Mouse (Mus musculus) forebrain, embryonic 16.5 days (tissue): ENCODE measurements around the gene Cox4i2. TPM values are rescaled to one million over a fixed set of nuclear protein-coding genes. Genes with fewer than 3 reads are reported as not detected.
A peak's percentile ranks its signal among the peaks of the same experiment; 100 is the strongest.

Experiments
- ATAC-seq: fragments of 200-750 bp; cut with Nextera tagmentation; 2 replicates; pipeline ENCODE4 v1.8.0; 2017; ENCODE audit warnings: mild to moderate bottlenecking, moderate library complexity
- H3K27ac ChIP-seq: fragments of 300-500 bp; sonication (generic); 2 replicates; pipeline ENCODE4 v1.5.1; 2014; ENCODE audit warnings: low read length, control low read depth
- H3K27me3 ChIP-seq: fragments of 300-500 bp; sonication (generic); replicated peaks from 2 replicates; pipeline ENCODE4 v1.6.1; 2014; ENCODE audit warnings: low read length; ENCODE audit not compliant: control insufficient read depth, insufficient read depth
- H3K36me3 ChIP-seq: fragments of 300-500 bp; sonication (generic); 2 replicates; pipeline ENCODE4 v1.6.1; 2014; ENCODE audit not compliant: control insufficient read depth, insufficient read depth
- H3K4me1 ChIP-seq: fragments of 300-500 bp; sonication (generic); replicated peaks from 2 replicates; pipeline ENCODE4 v1.6.1; 2014; ENCODE audit warnings: low read length; ENCODE audit not compliant: control insufficient read depth, insufficient read depth
- H3K4me2 ChIP-seq: fragments of 300-500 bp; sonication (generic); 2 replicates; pipeline ENCODE4 v1.6.1; 2014; ENCODE audit warnings: mild to moderate bottlenecking, low read length, control low read depth
- H3K4me3 ChIP-seq: fragments of 300-500 bp; sonication (generic); replicated peaks from 2 replicates; pipeline ENCODE4 v1.5.1; 2014; ENCODE audit warnings: mild to moderate bottlenecking, low read length, control low read depth
- H3K9ac ChIP-seq: fragments of 300-500 bp; sonication (generic); replicated peaks from 2 replicates; pipeline ENCODE4 v1.6.1; 2014; ENCODE audit warnings: low read depth, low read length, control low read depth
- H3K9me3 ChIP-seq: fragments of 300-500 bp; sonication (generic); 2 replicates; pipeline ENCODE4 v1.6.1; 2016; ENCODE audit warnings: low read length; ENCODE audit not compliant: control insufficient read depth
- WGBS: fragments of 180-500 bp; shearing (Covaris S2); extraction: QIAGEN DNeasy Blood & Tissue Kit; methylation state at CpG from one replicate; pipeline ENCODE4 v1.1.7; 2014; 5-methylcytosine and 5-hydroxymethylcytosine counted together
- polyA plus RNA-seq: library from polyadenylated mRNA; unstranded; fragments of >200 nt; fragmentation: Nextera tagmentation; extraction: Ambion mirVana; gene quantifications from 2 replicates; pipeline ENCODE4 v1.2.1, GENCODE M21; 2015

Gene Cox4i2
- 4.7 and 6.0 TPM in 2 replicates for polyA plus RNA-seq

DNA sequence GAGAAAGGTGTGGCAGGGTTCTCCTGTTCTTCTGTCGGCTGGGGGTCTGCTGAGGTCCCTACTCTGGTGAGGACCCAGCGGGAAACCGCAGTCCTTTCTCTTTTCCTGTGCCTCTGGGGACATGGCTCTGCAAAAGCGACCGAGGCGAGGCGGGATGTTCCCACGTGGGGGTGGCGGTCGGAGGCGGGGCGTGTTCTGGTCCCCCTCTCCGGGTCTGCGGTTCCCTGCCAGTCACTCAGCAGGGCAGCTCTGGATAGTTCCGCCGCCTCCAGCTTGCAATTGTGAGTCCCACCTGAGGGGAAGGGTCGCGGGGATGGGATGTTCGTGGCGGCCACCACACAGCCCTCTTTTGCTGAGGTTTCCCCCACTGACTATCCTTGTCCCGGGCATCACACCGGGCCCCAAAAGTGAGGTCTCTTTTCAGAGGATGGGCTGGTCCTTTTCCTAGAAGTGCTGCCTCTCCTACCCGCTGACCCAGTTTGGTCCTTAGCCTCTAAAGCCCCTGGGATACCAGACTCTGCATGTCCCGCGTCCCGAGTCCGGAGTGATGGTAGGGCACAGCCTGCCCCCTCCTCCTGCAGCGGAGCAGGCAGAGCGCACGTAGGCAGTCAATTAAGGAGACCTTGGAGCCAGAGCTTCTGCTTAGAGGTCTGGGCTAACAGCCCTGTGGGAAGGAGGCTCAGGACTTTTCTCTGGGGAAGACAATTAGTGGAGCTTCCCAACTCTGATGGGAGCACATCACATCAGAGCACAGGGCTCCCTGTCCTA is at the start of gene Cox4i2:
Cox4i2 (plus strand) TSS at position 230 of the 768 bp plus-strand sequence.
- Histone ChIP-seq H3K4me2 (peak within 1 kb of the TSS; percentile 42), H3K36me3 (no peaks in the 10 kb centered on the region), H3K27me3 (no peaks in the 10 kb centered on the region), H3K9me3 (no peaks in the 10 kb centered on the region), H3K27ac (no peak within 1 kb of the TSS), H3K4me1 (peaks cover 12% of the 10 kb centered on the region; the same call in 1 of the 2 replicates), H3K4me3 (no peak within 1 kb of the TSS; the same call in 1 of the 2 replicates), H3K9ac (no peak within 1 kb of the TSS; the same call in 1 of the 2 replicates)
- ATAC-seq: no peak; the same call in 1 of the 2 replicates
- 3% methylated on average over 30 of the region's 30 CpGs for WGBS

DNA sequence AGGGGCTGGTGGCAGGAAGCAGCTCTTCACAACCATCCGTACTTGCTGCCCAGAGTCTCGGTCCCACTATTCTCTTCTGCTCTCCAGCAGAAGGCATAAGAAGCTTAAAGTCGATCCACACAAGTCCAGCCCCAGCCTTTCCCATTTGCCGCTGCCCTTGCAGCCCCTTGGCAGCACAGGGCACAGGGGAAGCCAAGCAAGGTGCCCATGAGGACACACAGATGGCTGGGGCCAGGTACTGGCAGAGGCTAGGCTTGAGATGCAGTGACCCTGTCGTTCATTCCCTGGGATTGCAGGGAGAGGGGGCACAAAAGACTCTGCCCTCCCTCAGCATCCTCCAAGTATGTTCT is 49.7 kb upstream of the Cox4i2 start:
- peaks cover 29% of the 10 kb centered on the region for H3K36me3 ChIP-seq
- no peak overlapping the region for H3K4me2 ChIP-seq
- H3K27me3 ChIP-seq: no peaks in the 10 kb centered on the region
- whole genome bisulfite sequencing: 89% methylated on average over 5 of the region's 5 CpGs
- H3K4me3 ChIP-seq: no peak overlapping the region
- H3K4me1 ChIP-seq: peaks cover 15% of the 10 kb centered on the region
- no peaks in the 10 kb centered on the region for H3K9me3 ChIP-seq
- no peak overlapping the region for H3K9ac ChIP-seq
- no peak overlapping the region for H3K27ac ChIP-seq
- no peak for ATAC-seq

DNA sequence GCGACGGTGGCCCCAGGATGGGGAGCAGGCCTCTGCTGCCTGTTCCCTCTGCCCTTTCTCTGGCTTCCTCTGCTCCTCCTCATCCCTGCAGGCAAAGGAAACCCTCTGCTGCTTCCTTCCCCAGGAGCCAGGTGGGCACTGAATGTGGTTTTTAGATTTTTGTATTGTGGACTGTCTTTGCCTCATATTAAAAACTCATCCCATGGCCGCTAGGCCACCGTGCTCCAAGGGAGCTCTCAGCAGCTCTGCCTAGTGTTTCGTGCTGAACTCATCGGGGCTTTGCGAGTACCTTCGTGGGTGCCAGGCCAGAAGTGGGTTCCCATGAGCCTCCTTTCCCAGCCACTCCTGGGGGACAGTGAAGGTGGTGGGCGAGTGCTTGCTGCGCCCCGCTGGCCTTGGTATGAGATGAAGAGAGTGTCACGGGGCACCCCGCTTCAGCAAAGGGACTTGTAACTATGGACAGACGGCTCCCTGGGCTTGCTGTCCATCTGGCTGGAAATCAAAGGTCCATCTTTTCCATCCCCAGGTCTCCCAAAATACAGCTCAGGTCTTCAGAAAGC is 49.1 kb upstream of the Cox4i2 start:
- no peak overlapping the region for H3K27ac ChIP-seq
- no peak overlapping the region for H3K4me2 ChIP-seq
- no peak overlapping the region for H3K4me3 ChIP-seq
- no peak for ATAC-seq
- H3K4me1 ChIP-seq: peaks cover 15% of the 10 kb centered on the region
- WGBS: 88% methylated on average over 14 of the region's 14 CpGs
- no peaks in the 10 kb centered on the region for H3K27me3 ChIP-seq
- H3K9me3 ChIP-seq: no peaks in the 10 kb centered on the region
- no peak overlapping the region for H3K9ac ChIP-seq
- peaks cover 27% of the 10 kb centered on the region for H3K36me3 ChIP-seq

DNA sequence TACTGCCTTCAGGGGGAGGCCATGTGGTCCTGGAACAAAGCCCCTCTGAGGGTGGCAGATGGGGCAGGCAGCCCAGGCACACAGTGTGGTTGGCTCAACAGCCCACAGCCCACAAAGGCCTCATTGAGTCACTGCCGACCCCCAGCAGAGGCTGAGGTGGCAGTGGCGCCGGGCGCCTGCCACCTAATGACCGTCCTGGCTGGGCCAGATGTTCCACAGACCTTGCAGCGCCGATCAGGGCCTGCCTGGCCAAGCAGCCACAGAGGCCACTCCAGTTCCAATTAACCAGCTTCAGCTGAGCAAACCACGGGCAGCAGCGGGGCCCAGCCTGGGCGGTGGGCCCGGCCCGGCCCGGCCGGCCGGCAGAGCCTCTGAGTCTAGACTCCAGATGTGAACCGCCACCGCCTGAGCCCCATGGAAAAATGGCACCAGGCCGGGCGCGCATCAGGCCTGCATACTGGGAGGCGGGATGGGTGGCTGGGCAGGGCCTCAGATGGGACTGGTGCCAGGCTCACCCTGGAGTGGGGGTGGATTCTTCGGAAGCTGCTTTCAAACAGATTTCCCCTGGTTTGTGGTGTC is 47.9 kb upstream of the Cox4i2 start:
- Histone ChIP-seq H3K9me3 (no peaks in the 10 kb centered on the region), H3K36me3 (peaks cover 19% of the 10 kb centered on the region), H3K27ac (peak overlapping the region; percentile 54; the same call in 1 of the 2 replicates), H3K4me3 (no peak overlapping the region), H3K4me1 (peaks cover 15% of the 10 kb centered on the region), H3K4me2 (no peak overlapping the region), H3K9ac (no peak overlapping the region; the same call in 1 of the 2 replicates), H3K27me3 (no peaks in the 10 kb centered on the region)
- ATAC-seq: peak; percentile 66
- WGBS: 61% methylated on average over 22 of the region's 22 CpGs

DNA sequence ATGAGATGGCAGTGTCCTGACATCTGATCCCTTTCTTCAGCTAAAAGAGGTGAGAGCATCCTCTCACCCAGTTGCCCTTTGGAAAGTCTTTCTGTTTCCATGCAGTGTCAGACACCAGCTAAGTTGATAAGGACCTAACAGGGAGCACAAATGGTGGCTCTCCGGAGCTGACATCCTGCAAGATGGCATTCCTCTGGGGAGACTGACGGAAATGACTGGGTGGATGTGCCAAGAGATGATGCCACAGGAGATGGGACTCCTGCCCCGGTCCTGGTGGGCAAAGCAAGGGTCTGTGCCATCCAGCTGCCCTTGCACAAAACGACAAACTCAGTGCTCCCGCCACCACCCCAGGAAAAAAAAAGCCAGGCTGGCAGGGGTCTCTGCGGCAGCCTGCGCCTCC is 46.8 kb upstream of the Cox4i2 start:
- Histone ChIP-seq H3K27me3 (no peaks in the 10 kb centered on the region), H3K4me2 (peak overlapping the region; percentile 52), H3K9ac (peak overlapping the region; percentile 56), H3K4me1 (peaks cover 15% of the 10 kb centered on the region), H3K27ac (peak overlapping the region; percentile 42), H3K4me3 (peak overlapping the region; percentile 35), H3K9me3 (no peaks in the 10 kb centered on the region), H3K36me3 (peaks cover 8% of the 10 kb centered on the region)
- peak; percentile 7 for ATAC-seq
- WGBS: 27% methylated on average over 7 of the region's 7 CpGs

DNA sequence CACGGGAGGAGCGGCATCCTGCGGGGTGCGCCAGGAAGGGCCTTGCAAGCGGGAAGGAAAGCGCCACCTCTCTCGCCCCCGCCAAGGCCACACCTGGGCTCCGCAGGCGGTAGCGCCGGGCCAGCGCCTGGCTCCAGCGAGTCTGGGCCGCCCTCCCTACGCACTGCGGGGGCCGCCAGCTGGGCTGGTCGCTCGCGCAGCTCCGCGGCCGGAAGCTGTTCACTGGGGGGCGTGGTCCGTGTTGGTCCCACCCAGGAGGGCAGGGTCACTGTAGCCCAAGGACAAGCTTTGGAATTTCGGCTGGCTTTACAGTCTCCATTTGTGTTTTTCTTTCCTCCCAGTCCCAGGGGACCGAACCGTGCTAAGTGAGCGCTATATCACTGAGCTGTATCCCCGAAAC is 46.3 kb upstream of the Cox4i2 start:
- H3K9ac ChIP-seq: peak overlapping the region; percentile 56
- peak overlapping the region; percentile 35 for H3K4me3 ChIP-seq
- H3K36me3 ChIP-seq: peaks cover 8% of the 10 kb centered on the region
- H3K27me3 ChIP-seq: no peaks in the 10 kb centered on the region
- peak; percentile 89 for ATAC-seq
- H3K4me2 ChIP-seq: peak overlapping the region; percentile 52
- H3K4me1 ChIP-seq: peaks cover 15% of the 10 kb centered on the region
- H3K27ac ChIP-seq: peak overlapping the region; percentile 42
- H3K9me3 ChIP-seq: no peaks in the 10 kb centered on the region
- WGBS: 10% methylated on average over 31 of the region's 31 CpGs

DNA sequence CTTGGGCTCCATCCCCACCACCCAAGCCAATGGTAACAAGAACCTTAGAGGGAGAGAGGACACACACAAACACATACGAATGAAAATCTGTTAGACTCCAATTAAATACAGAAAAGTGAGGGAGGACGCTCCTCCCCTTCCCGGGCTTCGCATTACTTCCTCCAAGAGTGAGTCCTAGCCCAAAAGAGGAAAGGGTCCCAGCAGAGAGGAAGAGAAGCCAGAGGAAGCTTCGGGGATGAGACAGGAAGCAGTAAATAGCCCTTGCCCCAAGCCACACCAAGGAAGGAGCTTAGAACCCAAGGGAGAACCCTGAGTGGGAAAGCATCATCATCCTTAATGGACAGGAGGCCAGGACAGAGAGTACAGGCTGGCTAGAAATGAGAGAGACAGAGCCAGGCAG is 44.9 kb upstream of the Cox4i2 start:
- 92% methylated on average over 5 of the region's 5 CpGs for WGBS
- no peak for ATAC-seq
- peaks cover 2% of the 10 kb centered on the region for H3K36me3 ChIP-seq

DNA sequence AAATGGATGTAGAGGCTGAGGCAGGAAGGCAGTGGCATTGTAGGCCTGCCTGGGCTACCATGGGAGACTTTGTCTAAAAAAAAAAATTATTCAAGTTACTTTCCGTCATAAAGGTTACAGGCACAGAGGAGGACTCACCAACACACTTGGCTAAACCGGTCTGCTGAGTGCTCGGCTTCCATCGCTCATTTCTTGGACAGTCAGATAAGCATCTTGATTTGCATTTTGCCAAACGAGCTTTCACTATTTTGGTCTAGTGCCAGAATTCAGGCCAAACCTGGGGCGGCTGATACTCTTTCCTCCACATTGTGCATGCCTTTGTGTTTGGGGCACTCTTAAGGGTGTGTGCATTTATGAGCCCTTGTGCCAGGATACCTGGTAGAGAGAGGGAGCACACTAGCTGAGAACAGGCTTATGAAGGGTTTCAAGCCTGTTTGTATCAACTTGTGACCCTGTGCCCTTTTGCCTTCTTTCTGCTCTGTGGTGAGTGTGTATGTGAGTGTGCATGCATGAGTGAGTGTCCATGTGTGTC is 37.7 kb upstream of the Cox4i2 start:
- Histone ChIP-seq H3K9ac (no peak overlapping the region), H3K4me1 (peaks cover 10% of the 10 kb centered on the region), H3K9me3 (no peaks in the 10 kb centered on the region), H3K27me3 (no peaks in the 10 kb centered on the region), H3K4me3 (no peak overlapping the region), H3K36me3 (no peaks in the 10 kb centered on the region), H3K27ac (no peak overlapping the region), H3K4me2 (no peak overlapping the region)
- WGBS: 29% methylated on average over 6 of the region's 6 CpGs
- no peak for ATAC-seq

More for the DNA sequence above, 44.9 kb upstream of the Cox4i2 start:
- no peak overlapping the region for H3K9ac ChIP-seq
- no peaks in the 10 kb centered on the region for H3K27me3 ChIP-seq
- no peak overlapping the region for H3K4me3 ChIP-seq
- H3K4me1 ChIP-seq: peaks cover 15% of the 10 kb centered on the region
- no peak overlapping the region for H3K27ac ChIP-seq
- no peaks in the 10 kb centered on the region for H3K9me3 ChIP-seq
- H3K4me2 ChIP-seq: no peak overlapping the region

DNA sequence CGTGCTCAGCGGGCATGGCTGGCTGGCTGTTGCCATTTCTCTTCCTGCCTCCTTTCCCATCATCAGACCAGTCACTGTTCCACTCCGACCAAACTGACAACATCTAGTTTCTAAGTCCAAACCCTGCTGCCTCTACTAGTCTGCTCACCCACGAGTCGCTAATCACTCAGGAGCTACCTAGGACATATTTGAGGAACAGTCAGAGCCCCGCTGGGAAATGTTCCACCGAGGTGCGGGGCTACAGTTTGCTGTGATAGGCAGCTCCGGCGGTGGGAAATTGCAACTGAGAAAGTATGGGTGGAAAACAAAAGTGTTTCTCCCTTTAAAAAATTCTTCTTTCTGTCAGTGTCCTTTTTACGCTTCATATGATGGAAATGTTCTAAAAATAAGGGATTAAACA is 36.3 kb upstream of the Cox4i2 start:
- H3K4me3 ChIP-seq: no peak overlapping the region
- no peak for ATAC-seq
- H3K4me1 ChIP-seq: peaks cover 10% of the 10 kb centered on the region
- WGBS: 43% methylated on average over 11 of the region's 11 CpGs
- H3K27ac ChIP-seq: no peak overlapping the region
- no peak overlapping the region for H3K4me2 ChIP-seq
- H3K36me3 ChIP-seq: no peaks in the 10 kb centered on the region
- H3K27me3 ChIP-seq: no peaks in the 10 kb centered on the region
- no peaks in the 10 kb centered on the region for H3K9me3 ChIP-seq
- H3K9ac ChIP-seq: no peak overlapping the region; the same call in 1 of the 2 replicates
